Mouse (Mus musculus): ENCODE results near the gene Peli1. TPM values are rescaled to one million over a fixed set of nuclear protein-coding genes. Genes with fewer than 3 reads are reported as not detected.
"Not testable (repeated sequence)": the region's sequence is repeated elsewhere in the genome, so short reads cannot be mapped to it uniquely, and the experiment has no call there.

Gene Peli1
- polyA plus RNA-seq, 1 experiment: 8.8 TPM

DNA sequence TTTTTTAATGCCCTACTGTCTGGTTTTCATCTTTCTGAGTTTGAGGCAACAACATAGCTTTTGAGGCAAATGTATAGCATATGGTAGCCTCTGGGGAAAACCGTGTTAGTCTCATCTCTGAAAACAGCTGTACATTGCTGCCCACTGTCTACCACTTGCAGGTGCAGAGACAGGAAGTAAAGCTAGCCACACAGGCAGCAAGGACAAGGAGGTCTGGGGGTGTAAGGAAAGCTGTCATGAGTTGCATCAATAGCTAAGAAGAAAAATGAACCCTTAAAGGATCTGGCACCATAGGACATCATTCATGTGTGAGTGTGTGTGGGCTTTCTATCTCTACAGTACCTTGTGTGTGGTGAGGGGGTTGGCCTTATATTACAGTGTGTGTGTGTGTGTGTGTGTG, 89.6 kb downstream of the Peli1 start:
- H3K4me3 ChIP-seq (ENCODE audit: insufficient read depth, low read depth, low read length): no peak overlapping the region
- TF ChIP-seq POLR2A (IDR thresholded peaks at IDR 0.05; ENCODE audit: low read depth, low read length) (no peak), CTCF (conservative IDR thresholded peaks at IDR 0.05; ENCODE audit: insufficient read depth, insufficient read length, low read depth, low read length) (no peak)
- no peak overlapping the region for H3K27ac ChIP-seq (ENCODE audit: insufficient read depth, low read depth, low read length)
- DNase-seq: no peak
- no peaks in the 10 kb centered on the region for H3K36me3 ChIP-seq (ENCODE audit: control insufficient read depth, insufficient read depth, low read length)
- H3K4me1 ChIP-seq (ENCODE audit: control insufficient read depth, insufficient read depth, low read length): no peaks in the 10 kb centered on the region
- H3K27me3 ChIP-seq (replicated peaks; ENCODE audit: control insufficient read depth, insufficient read depth, low read length): no peaks in the 10 kb centered on the region
- WGBS: 70% methylated on average over 1 of the region's 1 CpGs

DNA sequence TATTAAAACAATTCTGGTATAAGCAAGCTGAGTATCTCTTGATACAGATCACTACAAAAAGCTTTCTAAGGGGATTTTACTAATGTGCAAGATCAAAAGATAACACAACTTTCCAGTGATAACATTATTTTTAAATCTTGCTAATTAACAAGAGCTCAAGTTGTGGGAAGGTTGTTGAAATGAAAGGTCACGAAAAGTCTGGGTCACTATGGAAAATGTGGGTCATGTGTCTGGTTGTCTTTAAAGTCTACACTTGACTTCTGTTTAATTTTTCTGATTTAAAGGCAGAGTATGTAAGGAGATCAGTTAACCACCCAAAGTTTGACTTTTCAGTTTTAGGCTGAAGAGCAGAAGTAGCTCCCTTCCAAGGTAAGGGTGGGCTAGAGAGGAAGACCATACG, 90.5 kb downstream of the Peli1 start:
- DNase-seq: no peak
- no peaks in the 10 kb centered on the region for H3K4me1 ChIP-seq (ENCODE audit: control insufficient read depth, insufficient read depth, low read length)
- WGBS: 88% methylated on average over 2 of the region's 2 CpGs
- no peak overlapping the region for H3K27ac ChIP-seq (ENCODE audit: insufficient read depth, low read depth, low read length)
- H3K36me3 ChIP-seq (ENCODE audit: control insufficient read depth, insufficient read depth, low read length): no peaks in the 10 kb centered on the region
- no peaks in the 10 kb centered on the region for H3K27me3 ChIP-seq (replicated peaks; ENCODE audit: control insufficient read depth, insufficient read depth, low read length)
- no peak for TF ChIP-seq CTCF (conservative IDR thresholded peaks at IDR 0.05; ENCODE audit: insufficient read depth, insufficient read length, low read depth, low read length)
- TF ChIP-seq POLR2A (IDR thresholded peaks at IDR 0.05; ENCODE audit: low read depth, low read length): no peak
- H3K4me3 ChIP-seq (ENCODE audit: insufficient read depth, low read depth, low read length): no peak overlapping the region

DNA sequence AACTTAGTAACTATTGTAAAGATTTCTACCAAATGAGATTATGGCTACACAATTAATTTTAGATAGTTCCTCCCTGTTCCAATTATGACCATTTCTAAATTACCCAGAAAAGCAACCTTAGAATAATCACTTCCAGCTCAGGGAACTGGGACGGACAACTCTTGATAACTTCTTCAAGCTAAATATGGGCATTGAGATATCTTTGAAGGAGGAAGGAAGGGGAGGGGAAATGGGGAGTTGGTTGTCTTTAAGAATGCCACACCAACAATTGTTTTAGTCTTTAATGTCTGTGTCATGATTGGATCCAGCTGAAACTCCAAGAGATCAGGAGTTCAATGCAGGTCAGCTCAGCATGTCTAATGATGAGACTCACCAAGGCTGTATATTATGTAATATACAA, 91.6 kb downstream of the Peli1 start:
- no peak for DNase-seq
- no peak overlapping the region for H3K27ac ChIP-seq (ENCODE audit: insufficient read depth, low read depth, low read length)
- no peak overlapping the region for H3K4me3 ChIP-seq (ENCODE audit: insufficient read depth, low read depth, low read length)
- no peak for TF ChIP-seq POLR2A (IDR thresholded peaks at IDR 0.05; ENCODE audit: low read depth, low read length)
- no peak for TF ChIP-seq CTCF (conservative IDR thresholded peaks at IDR 0.05; ENCODE audit: insufficient read depth, insufficient read length, low read depth, low read length)
- H3K36me3 ChIP-seq (ENCODE audit: control insufficient read depth, insufficient read depth, low read length): no peaks in the 10 kb centered on the region
- no peaks in the 10 kb centered on the region for H3K4me1 ChIP-seq (ENCODE audit: control insufficient read depth, insufficient read depth, low read length)
- 76% methylated on average over 1 of the region's 1 CpGs for WGBS
- no peaks in the 10 kb centered on the region for H3K27me3 ChIP-seq (replicated peaks; ENCODE audit: control insufficient read depth, insufficient read depth, low read length)

DNA sequence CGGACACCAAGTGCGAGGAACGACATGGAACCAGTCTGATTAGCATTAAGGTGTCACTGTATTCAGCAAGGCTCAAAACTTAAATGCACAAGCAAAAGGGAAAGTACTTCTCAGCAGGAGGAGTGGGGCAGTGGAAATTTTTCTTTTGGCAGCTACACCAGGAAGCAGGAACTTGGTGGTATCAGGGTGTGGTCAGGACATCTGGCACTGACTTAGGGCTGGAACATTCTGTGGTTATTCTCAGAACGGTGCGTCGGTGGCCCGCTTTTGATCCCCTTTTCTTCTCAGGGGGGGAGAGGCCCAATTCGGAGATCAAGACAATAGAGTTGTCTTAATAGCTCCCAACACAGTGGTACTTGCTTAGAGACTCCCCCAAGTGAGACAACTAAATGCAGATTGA, 100.7 kb downstream of the Peli1 start:
- not testable (repeated sequence) for DNase-seq; H3K27me3 ChIP-seq (replicated peaks; ENCODE audit: control insufficient read depth, insufficient read depth, low read length); H3K27ac ChIP-seq (ENCODE audit: insufficient read depth, low read depth, low read length); H3K4me1 ChIP-seq (ENCODE audit: control insufficient read depth, insufficient read depth, low read length); H3K36me3 ChIP-seq (ENCODE audit: control insufficient read depth, insufficient read depth, low read length); H3K4me3 ChIP-seq (ENCODE audit: insufficient read depth, low read depth, low read length)
- 86% methylated on average over 8 of the region's 8 CpGs for WGBS

DNA sequence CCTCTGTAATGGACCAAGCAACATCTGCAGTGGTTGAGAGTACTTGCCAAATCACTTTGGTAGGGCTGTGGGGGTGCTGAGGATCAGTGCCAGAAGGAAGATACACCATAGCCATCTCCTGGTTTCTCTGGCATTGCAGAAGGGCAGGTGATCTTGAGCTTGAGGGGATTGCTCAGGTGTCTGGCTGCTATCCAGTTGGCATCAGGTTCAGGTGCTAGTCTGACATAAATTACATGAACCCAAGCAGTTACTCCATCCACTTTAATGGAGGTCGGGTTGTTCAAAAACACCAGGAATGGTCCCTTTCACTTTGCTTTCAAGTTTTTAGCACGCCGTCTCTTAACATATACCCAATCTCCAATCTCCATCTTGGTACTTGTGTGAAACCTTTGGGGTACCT, 103.8 kb downstream of the Peli1 start:
- Histone ChIP-seq H3K27me3 (replicated peaks; ENCODE audit: control insufficient read depth, insufficient read depth, low read length) (no peaks in the 10 kb centered on the region), H3K4me3 (ENCODE audit: insufficient read depth, low read depth, low read length) (no peak overlapping the region), H3K27ac (ENCODE audit: insufficient read depth, low read depth, low read length) (no peak overlapping the region), H3K4me1 (ENCODE audit: control insufficient read depth, insufficient read depth, low read length) (no peaks in the 10 kb centered on the region), H3K36me3 (ENCODE audit: control insufficient read depth, insufficient read depth, low read length) (no peaks in the 10 kb centered on the region)
- TF ChIP-seq POLR2A (IDR thresholded peaks at IDR 0.05; ENCODE audit: low read depth, low read length): no peak
- TF ChIP-seq CTCF (conservative IDR thresholded peaks at IDR 0.05; ENCODE audit: insufficient read depth, insufficient read length, low read depth, low read length): no peak
- no peak for DNase-seq
- 94% methylated on average over 3 of the region's 3 CpGs for WGBS

Other genes starting within 250 kb of the Peli1 start
- 11.8 and 13.3 TPM in 2 replicates for gene Vps54, start 148.0 kb downstream of the Peli1 start, polyA plus RNA-seq (2012; rRNA removed)